Comparison of ENCODE assay signal across 8 mouse cellular contexts in genomic region chr8:88524132-88524531, GRCm38 (mm10). TPM values are rescaled to one million over a fixed set of nuclear protein-coding genes. Genes with fewer than 3 reads are reported as not detected.
DNase-seq lines count a peak whose midpoint lies in the region; ATAC-seq lines count a peak whose summit lies in the region.

No protein-coding gene starts in this region.

- peak overlapping the region; percentile 24; the same call in 1 of the 2 replicates for H3K4me2 ChIP-seq in heart, embryonic 12.5 days
- peak overlapping the region; percentile 92 for H3K4me2 ChIP-seq in hindbrain, embryonic 11.5 days (replicated peaks; ENCODE audit: low read depth, low read length)
- peak overlapping the region; percentile 93; the same call in 1 of the 2 replicates for H3K4me2 ChIP-seq in midbrain, embryonic 11.5 days

- no peak overlapping the region for H3K9ac ChIP-seq in heart, embryonic 12.5 days
- H3K9ac ChIP-seq in hindbrain, embryonic 11.5 days (ENCODE audit: low read depth, low read length) = no peak overlapping the region
- H3K9ac ChIP-seq in midbrain, embryonic 11.5 days (ENCODE audit: low read length) = no peak overlapping the region; the same call in none of the 2 replicates

- intact Hi-C loops in heart, postnatal 25 days (cut with DNase I) = loop anchor here (5.0 kb wide), 1 partner anchor 98 kb away; no protein-coding TSS in a partner anchor

- no peak for ATAC-seq in heart, embryonic 12.5 days (ENCODE audit: insufficient number of reproducible peaks, low FRiP score)
- ATAC-seq in hindbrain, embryonic 11.5 days (ENCODE audit: low FRiP score) = no peak
- ATAC-seq in midbrain, embryonic 11.5 days (ENCODE audit: low FRiP score) = no peak
- ATAC-seq in CD4-positive, CD25-positive, alpha-beta regulatory T cell, adult 4 months = no peak

- H3K4me1 ChIP-seq in heart, embryonic 12.5 days (replicated peaks) = peaks cover 44% of the 10 kb centered on the region
- H3K4me1 ChIP-seq in hindbrain, embryonic 11.5 days (replicated peaks; ENCODE audit: control insufficient read depth, insufficient read depth, low read length) = peaks cover 15% of the 10 kb centered on the region
- H3K4me1 ChIP-seq in midbrain, embryonic 11.5 days (ENCODE audit: control insufficient read depth, insufficient read depth, low read length) = peaks cover 33% of the 10 kb centered on the region

- WGBS in heart, embryonic 12.5 days = 27% methylated on average over 4 of the region's 4 CpGs
- 11% methylated on average over 4 of the region's 4 CpGs for WGBS in hindbrain, embryonic 11.5 days
- 5% methylated on average over 4 of the region's 4 CpGs for WGBS in midbrain, embryonic 11.5 days

- H3K9me3 ChIP-seq in heart, embryonic 12.5 days (replicated peaks) = no peaks in the 10 kb centered on the region
- no peaks in the 10 kb centered on the region for H3K9me3 ChIP-seq in hindbrain, embryonic 11.5 days (ENCODE audit: control insufficient read depth, low read length)
- no peaks in the 10 kb centered on the region for H3K9me3 ChIP-seq in midbrain, embryonic 11.5 days (ENCODE audit: control insufficient read depth, low read length)

- no peak overlapping the region for H3K27ac ChIP-seq in heart, embryonic 12.5 days (ENCODE audit: poor library complexity, severe bottlenecking)
- H3K27ac ChIP-seq in hindbrain, embryonic 11.5 days (ENCODE audit: low read depth, low read length) = peak overlapping the region; percentile 3; the same call in 1 of the 2 replicates
- no peak overlapping the region for H3K27ac ChIP-seq in midbrain, embryonic 11.5 days (ENCODE audit: low read depth, low read length)

- H3K4me3 ChIP-seq in heart, embryonic 12.5 days = no peak overlapping the region
- H3K4me3 ChIP-seq in hindbrain, embryonic 11.5 days (ENCODE audit: low read depth, low read length) = peak overlapping the region; percentile 89; the same call in 1 of the 2 replicates
- no peak overlapping the region; the same call in 1 of the 2 replicates for H3K4me3 ChIP-seq in midbrain, embryonic 11.5 days (ENCODE audit: low read depth, low read length)

- DNase-seq in heart, postnatal 25 days (ENCODE audit: low spot score) = no peak
- peak; percentile 62 for DNase-seq in embryo, embryonic 11 days
- peak; percentile 25 for DNase-seq in hindbrain, embryonic 11.5 days (ENCODE audit: low spot score)
- DNase-seq in midbrain, embryonic 11.5 days (ENCODE audit: low spot score, missing footprints) = no peak
- DNase-seq in cerebellum, postnatal 25 days = no peak
- no peak for DNase-seq in thymus, postnatal 0 days (ENCODE audit: low spot score)

- no peaks in the 10 kb centered on the region for H3K36me3 ChIP-seq in heart, embryonic 12.5 days
- H3K36me3 ChIP-seq in hindbrain, embryonic 11.5 days (ENCODE audit: control insufficient read depth, insufficient read depth, low read length) = no peaks in the 10 kb centered on the region
- H3K36me3 ChIP-seq in midbrain, embryonic 11.5 days (ENCODE audit: control insufficient read depth, insufficient read depth, low read length) = no peaks in the 10 kb centered on the region; the same call in 1 of the 2 replicates

- H3K27me3 ChIP-seq in heart, embryonic 12.5 days (replicated peaks) = peaks cover 12% of the 10 kb centered on the region; the same call in 1 of the 2 replicates
- 0 out of 2 replicates have a peak, but pooled peaks cover 2% of the 10 kb centered on the region for H3K27me3 ChIP-seq in hindbrain, embryonic 11.5 days (ENCODE audit: control insufficient read depth, insufficient read depth, low read length)
- peaks cover 8% of the 10 kb centered on the region for H3K27me3 ChIP-seq in midbrain, embryonic 11.5 days (ENCODE audit: control insufficient read depth, insufficient read depth, low read length)

RNA-seq across cellular contexts. Expression of gene Nkd1, which starts 3.0 kb away (rescaled TPM):
- 26.5 and 27.7 TPM in 2 replicates for polyA plus RNA-seq in heart, embryonic 12.5 days (2016; fragmentation: Nextera tagmentation; extraction: Ambion mirVana)
- total RNA-seq in heart, postnatal 25 days (2021) = 1 to 10 TPM; 2.9 to 3.9 TPM
- 83.1 and 89.8 TPM in 2 replicates for polyA plus RNA-seq in hindbrain, embryonic 11.5 days (2014; fragmentation: Nextera tagmentation; extraction: Ambion mirVana)
- polyA plus RNA-seq in midbrain, embryonic 11.5 days (2014; fragmentation: Nextera tagmentation; extraction: Ambion mirVana) = 50.5 and 61.1 TPM in 2 replicates
- not detected for polyA plus RNA-seq in CD4-positive, CD25-positive, alpha-beta regulatory T cell, adult 4 months (2017; shearing (Covaris generic))
- 4.1 and 4.7 TPM in 2 replicates for polyA plus RNA-seq in thymus, postnatal 0 days (2015; fragmentation: Nextera tagmentation; extraction: Ambion mirVana)

Comparison
In these comparisons a context has a peak if more than half of its experiments do, and no peak if none do; other contexts are left out.
1. H3K4me2 ChIP-seq: peak in every context shown above with its lines; median percentile 93 in midbrain, embryonic 11.5 days; 92 in hindbrain, embryonic 11.5 days; 24 in heart, embryonic 12.5 days.
2. DNase-seq: peak in embryo, embryonic 11 days (single experiment) and hindbrain, embryonic 11.5 days (single experiment); none in heart, postnatal 25 days (single experiment), midbrain, embryonic 11.5 days (single experiment), cerebellum, postnatal 25 days (0 of 2) and thymus, postnatal 0 days (single experiment).